Mouse (Mus musculus) brain, adult 10 weeks (tissue): ENCODE data around the gene Ogfr. TPM values are rescaled to one million over a fixed set of nuclear protein-coding genes. Genes with fewer than 3 reads are reported as not detected.

Experiments used
- polyA plus RNA-seq: library from polyadenylated mRNA; stranded (reverse); fragments of 350-450 nt; fragmentation: Illumina TruSeq; extraction: RNeasy Lipid Tissue Mini Kit (QIAGEN cat#74804); gene quantifications from one replicate; pipeline ENCODE4 v1.2.3, GENCODE M21; 2015; ENCODE audit warnings: low read depth, low replicate concordance

Gene Ogfr
- 36.6 TPM for polyA plus RNA-seq

DNA sequence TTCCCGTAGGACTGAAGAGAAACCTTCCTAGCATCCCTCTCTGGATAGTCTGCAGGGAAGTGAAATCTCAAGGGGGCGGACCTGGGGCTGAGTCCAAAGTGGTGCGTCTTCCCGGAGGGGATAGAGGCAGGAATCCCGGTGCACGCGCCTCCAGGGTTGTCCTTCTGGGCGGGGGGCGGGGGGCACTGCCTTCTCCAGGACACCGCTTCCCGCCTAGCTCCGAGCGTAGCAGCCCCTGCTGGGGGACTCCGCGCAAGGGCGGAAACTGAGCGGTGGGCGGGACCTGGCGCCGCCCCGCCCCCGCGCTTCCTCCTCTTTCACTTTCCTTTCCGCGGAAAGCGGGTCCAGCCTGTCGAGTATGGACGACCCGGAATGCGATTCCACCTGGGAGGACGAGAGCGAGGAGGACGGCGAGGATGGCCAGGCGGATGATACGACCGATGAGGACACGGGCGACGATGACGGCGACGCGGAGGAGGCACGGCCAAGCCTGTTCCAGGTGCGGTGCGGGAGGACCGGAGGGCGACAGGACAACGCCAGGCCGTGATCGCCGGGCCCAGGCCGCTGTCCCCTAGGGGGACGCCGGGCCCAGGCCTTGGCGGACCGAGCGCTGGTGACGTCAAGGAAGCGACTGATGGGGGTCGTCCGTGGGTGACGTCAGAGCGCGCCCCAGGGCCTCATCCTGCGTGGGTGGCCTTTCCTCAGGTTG lies at the start of gene Ogfr:
Gene Ogfr (plus strand): TSS at position 123 of the 709 bp plus-strand sequence.

DNA sequence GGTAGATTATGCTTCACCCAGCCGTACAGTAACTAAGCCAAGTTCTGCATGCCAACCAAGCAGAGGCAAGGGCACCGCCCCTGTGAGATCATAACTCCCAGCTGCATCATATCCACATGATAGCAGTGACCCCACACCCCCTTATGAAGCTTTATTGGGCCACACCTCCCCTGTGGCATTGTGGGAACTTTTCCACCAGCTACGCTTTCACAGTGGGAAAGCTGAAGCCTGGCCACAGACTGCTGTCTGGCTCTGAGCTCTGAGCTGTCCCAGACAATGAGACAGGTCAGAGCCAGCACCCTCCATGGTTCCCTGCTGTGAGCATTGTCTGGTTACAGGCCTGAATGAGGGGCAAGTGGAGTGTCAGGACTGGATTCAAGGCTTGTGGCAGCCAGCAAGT lies 8.0 kb upstream of the Ogfr start, which contains the start of gene Mrgbp:
Gene Mrgbp (plus strand): TSS at position 303 of the 400 bp plus-strand sequence.

DNA sequence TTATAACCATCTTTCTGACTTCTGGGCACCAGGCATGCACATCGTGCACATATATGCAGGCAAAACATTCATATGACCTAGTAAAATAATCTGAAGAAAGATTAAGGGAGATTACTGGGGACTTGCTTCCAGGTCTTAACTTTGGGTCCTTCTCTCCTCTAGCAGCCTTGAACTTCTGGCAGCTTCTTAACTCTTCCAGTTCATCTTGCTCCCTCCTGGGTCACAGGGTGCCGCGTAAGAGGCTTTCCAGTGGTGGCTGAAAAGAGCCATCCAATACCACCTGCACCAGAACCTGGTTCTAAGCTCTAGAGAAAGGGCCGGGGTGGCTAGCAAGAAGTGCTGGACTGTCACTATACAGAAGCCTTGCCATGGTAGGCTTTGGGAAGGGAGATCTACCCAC lies 8.4 kb downstream of the Ogfr start, which contains the start of gene Col9a3:
Gene Col9a3 (plus strand): TSS at position 301 of the 400 bp plus-strand sequence.

DNA sequence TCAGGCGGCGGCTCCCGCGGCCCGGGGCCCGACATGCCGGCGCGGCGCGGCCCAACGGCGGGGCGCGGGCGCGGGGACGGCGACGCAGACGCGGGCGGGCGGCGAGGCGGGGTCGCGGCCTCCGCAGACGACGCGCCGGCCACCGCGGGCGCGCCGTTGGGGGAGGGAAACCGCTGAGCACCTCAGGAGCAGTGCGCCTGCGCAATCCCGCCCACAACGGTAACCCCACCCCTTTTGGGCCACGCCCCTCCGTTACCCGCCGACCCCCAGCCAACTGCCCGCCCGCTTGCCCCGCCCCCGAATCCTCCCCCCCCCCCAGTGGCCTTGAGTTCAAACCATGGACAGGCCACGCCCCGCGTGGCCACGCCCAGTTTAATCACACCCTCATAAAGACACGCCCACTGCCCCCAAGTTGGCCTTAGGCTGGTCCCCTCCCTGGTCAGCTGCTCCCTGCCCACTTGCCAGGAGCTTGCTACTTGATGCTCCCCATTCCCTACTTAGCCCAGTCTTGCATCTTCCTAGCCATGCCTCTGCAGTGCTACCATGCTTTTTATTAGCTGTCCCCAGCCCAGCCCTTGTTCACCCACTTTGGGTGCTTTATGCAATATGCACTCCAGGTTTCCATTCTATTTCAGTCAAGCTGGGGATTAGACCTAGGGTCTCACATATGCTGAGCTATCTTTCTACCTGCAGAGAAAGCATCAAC lies 53.7 kb downstream of the Ogfr start, which contains the start of gene Tcfl5:
Gene Tcfl5 (minus strand): TSS at position 154 of the 706 bp plus-strand sequence.

Other genes with a start within 250 kb of the Ogfr start
- gene Slco4a1, start 133.0 kb upstream of the Ogfr start, polyA plus RNA-seq, result 1.7 TPM
- 3.5 TPM for gene Ntsr1, start 89.3 kb upstream of the Ogfr start, polyA plus RNA-seq
- 22.4 TPM for gene Mrgbp, start 7.9 kb upstream of the Ogfr start, polyA plus RNA-seq
- 19.4 TPM for gene Col9a3, start 8.5 kb downstream of the Ogfr start, polyA plus RNA-seq
- gene Tcfl5, start 53.5 kb downstream of the Ogfr start, polyA plus RNA-seq, result 0.52 TPM
- gene Dido1, start 120.8 kb downstream of the Ogfr start, polyA plus RNA-seq, result 26.9 TPM
- gene Gid8, start 120.9 kb downstream of the Ogfr start, polyA plus RNA-seq, result 65.0 TPM
- gene Slc17a9, start 136.0 kb downstream of the Ogfr start, polyA plus RNA-seq, result 0.19 TPM
- gene Bhlhe23, start 187.7 kb downstream of the Ogfr start, polyA plus RNA-seq, result not detected